Mouse (Mus musculus) cerebellum, postnatal 36 days (tissue): ENCODE measurements around the gene Cdkn1a.

ENCODE experiments used
- DNase-seq, 2 experiments: peaks; one replicate each; pipeline ENCODE4 v3.0.0; 2021 to 2022; ENCODE audit warnings: mixed read lengths in 2 of 2

Cdkn1a gene

GRCm38 (mm10) chr17:29120666-29121065 is 29.9 kb downstream of the Cdkn1a start:
- DNase-seq: no peak

GRCm38 (mm10) chr17:29122817-29123216 is 32.0 kb downstream of the Cdkn1a start:
- DNase-seq: no peak

GRCm38 (mm10) chr17:29123578-29124174 is 32.9 kb downstream of the Cdkn1a start:
- DNase-seq: no peak

GRCm38 (mm10) chr17:29126561-29126960 is 35.8 kb downstream of the Cdkn1a start:
- DNase-seq: no peak

- no peak for DNase-seq
Measured at GRCm38 (mm10) chr17:29129341-29129740, 38.6 kb downstream of the Cdkn1a start.

- no peak for DNase-seq
Measured at GRCm38 (mm10) chr17:29135066-29135465, 44.3 kb downstream of the Cdkn1a start.

GRCm38 (mm10) chr17:29136236-29136635 is 45.5 kb downstream of the Cdkn1a start:
- peak; percentile 42 to 46 for DNase-seq

GRCm38 (mm10) chr17:29137906-29138305 is 47.1 kb downstream of the Cdkn1a start:
- DNase-seq: no peak

- no peak for DNase-seq
Measured at GRCm38 (mm10) chr17:29141577-29141976, 50.8 kb downstream of the Cdkn1a start.

- DNase-seq: no peak
Measured at GRCm38 (mm10) chr17:29143266-29143665, 52.5 kb downstream of the Cdkn1a start.

GRCm38 (mm10) chr17:29145101-29145500 is 54.3 kb downstream of the Cdkn1a start:
- DNase-seq: no peak

- no peak for DNase-seq
Measured at GRCm38 (mm10) chr17:29147273-29147672, 56.5 kb downstream of the Cdkn1a start.

- no peak for DNase-seq
Measured at GRCm38 (mm10) chr17:29147773-29148172, 57.0 kb downstream of the Cdkn1a start.

- DNase-seq: peak in 1 of 2 experiments; percentile 24
Measured at GRCm38 (mm10) chr17:29149766-29150165, 59.0 kb downstream of the Cdkn1a start.
